Mouse (Mus musculus) adrenal gland, postnatal 25 days (tissue): Measurements from ENCODE around the gene Rmnd5b. TPM values are rescaled to one million over a fixed set of nuclear protein-coding genes. Genes with fewer than 3 reads are reported as not detected.

Experiments used
- DNase-seq: peaks from one replicate; pipeline ENCODE4 v3.0.0; 2021; ENCODE audit warnings: mixed read lengths
- total RNA-seq: library from RNA; stranded (reverse); gene quantifications from 2 replicates; pipeline ENCODE4 v1.2.3, GENCODE M21; 2021

The Rmnd5b gene
- total RNA-seq, 1 experiment from 2014 or later = 55.8 TPM

DNA sequence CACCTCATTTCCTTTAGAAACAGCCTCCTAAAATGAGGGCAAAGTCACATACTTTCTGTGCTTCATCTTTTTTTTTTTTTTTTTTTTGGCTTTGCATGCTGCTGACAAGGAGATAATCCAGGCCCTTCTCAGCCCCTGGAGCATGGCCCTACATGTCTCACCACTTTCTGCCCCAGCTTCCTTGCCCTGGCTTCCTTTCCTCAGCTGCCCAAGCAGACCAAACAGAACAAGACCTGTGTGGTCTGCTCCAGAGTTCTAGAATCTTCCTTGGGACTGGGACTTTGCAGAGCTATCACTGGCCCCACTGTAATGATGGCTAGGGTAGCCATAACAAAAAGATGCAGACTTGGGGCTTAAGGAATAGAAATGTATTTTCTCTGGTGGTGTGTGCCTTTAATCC lies 45.7 kb downstream of the Rmnd5b start:
- DNase-seq = no peak

DNA sequence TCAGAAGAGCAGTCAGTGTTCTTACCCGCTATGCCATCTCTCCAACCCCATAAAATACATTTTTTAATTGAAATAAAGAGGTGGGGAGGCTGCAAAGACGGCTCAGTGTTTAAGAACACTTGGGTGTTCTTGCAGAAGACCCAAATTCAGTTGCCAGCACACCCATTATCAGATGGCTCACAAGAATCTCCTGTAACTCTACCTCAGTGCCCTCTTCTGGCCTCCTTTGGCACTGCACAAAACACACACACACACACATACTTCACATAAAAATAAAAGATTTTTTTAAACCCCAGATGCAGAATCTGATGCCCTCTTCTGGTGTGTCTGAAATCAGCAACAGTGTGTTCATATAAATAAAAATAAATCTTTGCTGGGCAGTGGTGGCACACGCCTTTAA lies 46.9 kb downstream of the Rmnd5b start:
- no peak for DNase-seq

DNA sequence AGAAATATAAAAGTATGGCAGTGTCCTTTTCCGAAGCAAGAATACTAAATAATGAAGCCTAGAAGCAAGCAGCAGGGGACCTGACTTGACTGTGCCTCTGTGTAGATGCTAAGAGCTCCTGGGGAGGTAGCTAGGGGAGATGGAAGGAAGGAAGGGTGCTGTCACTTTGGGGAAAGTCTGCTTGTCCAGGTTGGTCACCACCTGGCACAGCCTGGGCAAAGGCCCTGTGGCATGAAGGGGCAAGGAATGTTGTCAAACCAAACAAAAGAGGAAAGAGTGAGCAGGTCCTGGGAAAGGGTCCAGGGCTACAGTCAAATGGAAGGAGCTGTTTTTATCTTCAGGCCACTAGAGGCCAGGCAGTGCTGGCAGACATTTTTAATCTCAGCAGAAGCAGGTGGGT lies 48.6 kb downstream of the Rmnd5b start:
- DNase-seq = no peak

GRCm38 (mm10) chr11:51586411-51586810 lies 49.3 kb downstream of the Rmnd5b start:
- no peak for DNase-seq

- no peak for DNase-seq
Observed at GRCm38 (mm10) chr11:51585608-51586252, 50.0 kb downstream of the Rmnd5b start.

GRCm38 (mm10) chr11:51584431-51585248 lies 51.1 kb downstream of the Rmnd5b start, which contains the start of gene Phykpl:
TSS of gene Phykpl (plus strand) at chr11:51584757.
- DNase-seq = peak; percentile 97

GRCm38 (mm10) chr11:51584057-51584430 lies 51.7 kb downstream of the Rmnd5b start:
- DNase-seq = no peak

GRCm38 (mm10) chr11:51582713-51583112 lies 53.0 kb downstream of the Rmnd5b start:
- peak; percentile 82 for DNase-seq

DNA sequence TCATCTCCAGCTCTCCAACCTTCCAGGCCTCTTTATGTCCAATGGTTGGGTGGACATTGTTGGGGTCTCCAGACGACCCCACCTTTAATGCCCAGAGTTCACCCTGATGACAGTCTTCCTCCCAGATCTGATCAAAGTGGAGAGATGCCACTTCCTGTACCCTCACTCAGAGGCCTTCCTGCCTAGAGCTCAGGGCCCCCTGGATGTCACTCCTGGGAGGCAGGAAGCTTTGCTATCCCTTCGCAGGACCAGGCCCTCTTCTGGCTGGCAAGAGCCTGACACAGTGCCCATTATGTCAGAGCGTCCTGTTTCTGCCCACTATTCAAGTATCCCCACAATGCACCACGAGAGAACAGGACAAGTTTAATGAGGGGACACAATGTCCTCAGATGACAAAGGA lies 56.7 kb downstream of the Rmnd5b start:
- no peak for DNase-seq

DNA sequence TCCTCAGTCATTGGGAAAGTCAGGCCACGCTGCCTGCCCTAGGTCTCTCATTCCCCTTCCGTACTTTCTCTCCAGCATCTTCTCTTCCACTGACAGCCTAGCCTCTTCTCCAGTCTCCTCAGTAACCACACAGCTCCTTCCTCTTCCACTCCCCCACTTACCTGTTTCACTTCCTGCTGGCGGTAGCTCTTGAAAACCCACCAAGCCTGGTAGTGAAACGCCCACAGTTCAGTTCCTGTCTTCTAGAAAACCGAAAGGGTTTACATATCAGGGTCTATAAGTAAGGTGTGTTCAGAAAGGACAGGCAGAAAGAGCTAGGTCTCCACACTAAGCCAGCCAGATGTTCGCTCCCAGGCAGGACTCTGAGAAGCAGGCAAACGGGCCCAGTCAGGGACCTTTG lies 58.1 kb downstream of the Rmnd5b start:
- no peak for DNase-seq

DNA sequence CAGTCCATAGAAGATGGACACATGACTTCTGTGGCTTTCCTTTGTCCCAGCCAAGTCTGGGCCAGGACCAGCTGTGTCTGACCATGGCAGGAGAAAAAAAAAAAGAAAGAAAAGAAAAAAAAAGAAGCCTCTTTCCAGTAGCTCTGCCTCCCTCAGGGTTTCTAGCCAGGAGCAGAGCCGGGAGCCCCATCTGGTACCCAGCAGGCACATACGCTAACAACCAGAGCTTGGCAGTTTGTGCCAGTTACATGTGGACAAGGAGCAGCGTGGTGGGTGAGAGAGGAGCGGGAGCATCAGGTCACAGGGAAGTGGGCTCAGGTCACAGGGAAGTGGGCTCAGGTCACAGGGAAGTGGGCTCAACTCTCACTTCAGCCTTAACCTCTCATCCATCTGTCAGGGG lies 59.2 kb downstream of the Rmnd5b start:
- DNase-seq = no peak

Other genes with a start within 250 kb of the Rmnd5b start
- gene Phykpl, start 51.1 kb downstream of the Rmnd5b start, total RNA-seq = 40.0 and 41.3 TPM in 2 replicates
- gene Hnrnpab, start 29.0 kb downstream of the Rmnd5b start, total RNA-seq = 304 and 331 TPM in 2 replicates
- gene Nhp2, start 16.2 kb downstream of the Rmnd5b start, total RNA-seq = 68.0 and 76.9 TPM in 2 replicates
- gene N4bp3, start 14.9 kb upstream of the Rmnd5b start, total RNA-seq = 11.1 and 13.7 TPM in 2 replicates
- gene D930048N14Rik, start 15.1 kb upstream of the Rmnd5b start, total RNA-seq = 3.5 and 4.0 TPM in 2 replicates
- gene 0610009B22Rik, start 53.0 kb upstream of the Rmnd5b start, total RNA-seq = 55.1 and 58.2 TPM in 2 replicates
- 33.8 and 41.2 TPM in 2 replicates for gene Sec24a, start 127.7 kb upstream of the Rmnd5b start, total RNA-seq
- 93.6 and 96.4 TPM in 2 replicates for gene Sar1b, start 127.8 kb upstream of the Rmnd5b start, total RNA-seq
- 16.3 and 19.8 TPM in 2 replicates for gene Jade2, start 221.8 kb upstream of the Rmnd5b start, total RNA-seq